Mouse (Mus musculus): Measurements from ENCODE around the gene Carns1. TPM values are rescaled to one million over a fixed set of nuclear protein-coding genes. Genes with fewer than 3 reads are reported as not detected.

Gene Carns1
- total and polyA plus RNA-seq, 3 experiments: 1.7 to 4.0 (median 3.8) TPM

GRCm38 (mm10) chr19:4196048-4196447, 20.8 kb upstream of the Carns1 start:
- Histone ChIP-seq H3K27ac (ENCODE audit: insufficient read depth, low read depth) (no peak overlapping the region), H3K9ac (ENCODE audit: insufficient read depth, low read depth) (no peak overlapping the region), H3K27me3 (replicated peaks) (no peaks in the 10 kb centered on the region), H3K36me3 (replicated peaks in 1 of 2; ENCODE audit: control insufficient read depth in 1 of 2, insufficient read depth in 1 of 2, low read length in 1 of 2) (peaks cover 56 to 76% of the 10 kb centered on the region in 2 experiments), H3K4me3 (replicated peaks in 1 of 3; ENCODE audit: low read depth in 2 of 3, low read length in 2 of 3, poor library complexity in 1 of 3) (no peak overlapping the region), H3K4me1 (ENCODE audit: control insufficient read depth in 1 of 2, insufficient read depth in 2 of 2) (peaks cover 11 to 68% of the 10 kb centered on the region in 2 experiments), H3K4me2 (ENCODE audit: insufficient read depth, low read depth, poor library complexity, severe bottlenecking) (no peak overlapping the region), H3K79me2 (replicated peaks; ENCODE audit: control insufficient read depth, extremely low read depth, insufficient read depth, poor library complexity, severe bottlenecking) (peaks cover 35% of the 10 kb centered on the region), H3K9me3 (replicated peaks; ENCODE audit: low read length) (no peaks in the 10 kb centered on the region)
- dilution Hi-C loops (cut with MboI; ENCODE audit: extremely low pct_ligation_motif_present, extremely low pct_unique_long_range_greater_than_20kb, low sequenced_read_pairs) (no loop called here), in situ Hi-C loops (cut with MboI; ENCODE audit: low pct_ligation_motif_present, low pct_unique_long_range_greater_than_20kb, low sequenced_read_pairs) (no loop called here)
- DNase-seq (ENCODE audit: extremely low read depth): no peak
- TF ChIP-seq USF1 (IDR thresholded peaks at IDR 0.05; ENCODE audit: low read depth, low read length) (no peak), CHD2 (IDR thresholded peaks at IDR 0.05; ENCODE audit: low read length) (no peak), IRF4 (IDR thresholded peaks at IDR 0.05; ENCODE audit: low read depth, low read length) (no peak), MAFK (IDR thresholded peaks at IDR 0.05; ENCODE audit: insufficient replicate concordance, low read length) (no peak), SMC3 (IDR thresholded peaks at IDR 0.05; ENCODE audit: low read depth, low read length) (no peak), KAT2A (IDR thresholded peaks at IDR 0.05; ENCODE audit: insufficient replicate concordance, low read length) (no peak), CHD1 (IDR thresholded peaks at IDR 0.05; ENCODE audit: low read depth, low read length) (no peak), ELF1 (IDR thresholded peaks at IDR 0.05; ENCODE audit: low read depth, low read length) (no peak), MYC (IDR thresholded peaks at IDR 0.05; ENCODE audit: low read depth, low read length) (no peak), NRF1 (IDR thresholded peaks at IDR 0.05; ENCODE audit: low read depth, low read length) (no peak), ZMIZ1 (IDR thresholded peaks at IDR 0.05; ENCODE audit: low read depth, low read length) (no peak)

- Histone ChIP-seq H3K4me2 (ENCODE audit: insufficient read depth, low read depth, poor library complexity, severe bottlenecking) (no peak overlapping the region), H3K9me3 (replicated peaks; ENCODE audit: low read length) (no peaks in the 10 kb centered on the region), H3K27ac (ENCODE audit: insufficient read depth, low read depth) (no peak overlapping the region), H3K9ac (ENCODE audit: insufficient read depth, low read depth) (no peak overlapping the region), H3K4me3 (replicated peaks in 1 of 3; ENCODE audit: low read depth in 2 of 3, low read length in 2 of 3, poor library complexity in 1 of 3) (no peak overlapping the region), H3K4me1 (ENCODE audit: control insufficient read depth in 1 of 2, insufficient read depth in 2 of 2) (peaks cover 6 to 60% of the 10 kb centered on the region in 2 experiments), H3K36me3 (replicated peaks in 1 of 2; ENCODE audit: control insufficient read depth in 1 of 2, insufficient read depth in 1 of 2, low read length in 1 of 2) (peaks cover 51 to 70% of the 10 kb centered on the region in 2 experiments), H3K79me2 (replicated peaks; ENCODE audit: control insufficient read depth, extremely low read depth, insufficient read depth, poor library complexity, severe bottlenecking) (peaks cover 29% of the 10 kb centered on the region), H3K27me3 (replicated peaks) (no peaks in the 10 kb centered on the region)
- in situ Hi-C loops (cut with MboI; ENCODE audit: low pct_ligation_motif_present, low pct_unique_long_range_greater_than_20kb, low sequenced_read_pairs): no loop called here
- dilution Hi-C loops (cut with MboI; ENCODE audit: extremely low pct_ligation_motif_present, extremely low pct_unique_long_range_greater_than_20kb, low sequenced_read_pairs): no loop called here
- DNase-seq (ENCODE audit: extremely low read depth): no peak
- no peak for TF ChIP-seq RCOR1 (conservative IDR thresholded peaks at IDR 0.05; ENCODE audit: low read depth, low read length)
- TF ChIP-seq ZC3H11A (IDR thresholded peaks at IDR 0.05; ENCODE audit: low read depth, low read length): no peak
- TF ChIP-seq E2F4 (IDR thresholded peaks at IDR 0.05; ENCODE audit: insufficient replicate concordance, low read depth, low read length): no peak
- no peak for TF ChIP-seq CHD1 (IDR thresholded peaks at IDR 0.05; ENCODE audit: low read depth, low read length)
- peak; percentile 63 for TF ChIP-seq ZMIZ1 (IDR thresholded peaks at IDR 0.05; ENCODE audit: low read depth, low read length)
- no peak for TF ChIP-seq JUN (IDR thresholded peaks at IDR 0.05; ENCODE audit: insufficient read depth, low read depth, low read length)
- no peak for TF ChIP-seq MAX (IDR thresholded peaks at IDR 0.05; ENCODE audit: low read length)
- TF ChIP-seq POLR2A (IDR thresholded peaks at IDR 0.05; ENCODE audit: low read depth, low read length): 0 out of 2 replicates have a peak, but pooled peaks have one; percentile 22
- TF ChIP-seq USF2 (conservative IDR thresholded peaks at IDR 0.05; ENCODE audit: low read depth, low read length): no peak
- TF ChIP-seq MAZ (IDR thresholded peaks at IDR 0.05; ENCODE audit: low read depth, low read length): no peak
- no peak for TF ChIP-seq EP300 (IDR thresholded peaks at IDR 0.05; ENCODE audit: low read length)
Measured at GRCm38 (mm10) chr19:4194776-4195650, 19.7 kb upstream of the Carns1 start.
